ENCODE assay signal across 22 mouse cellular contexts in the genomic region with DNA sequence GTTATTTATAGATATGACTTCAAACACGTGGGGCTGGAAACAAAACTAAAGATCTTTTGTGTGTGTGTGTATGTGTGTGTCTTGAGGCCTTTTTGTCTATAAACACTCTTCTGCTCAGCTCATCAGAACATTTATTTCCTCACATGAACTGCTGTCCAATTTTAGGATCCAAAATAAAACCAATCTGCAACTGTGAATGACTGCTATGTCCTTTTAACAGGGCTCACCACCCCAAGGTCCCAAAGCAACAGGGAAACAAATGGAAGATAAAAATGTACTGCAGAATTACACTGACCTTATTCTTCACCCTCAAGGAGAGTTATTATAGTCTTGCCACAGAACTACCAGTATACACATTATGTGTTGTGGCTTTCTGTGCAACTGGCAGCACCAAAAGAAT. TPM values are rescaled to one million over a fixed set of nuclear protein-coding genes. Genes with fewer than 3 reads are reported as not detected.
A peak's percentile ranks its signal among the peaks of the same experiment; 100 is the strongest.
DNase-seq lines count a peak whose midpoint lies in the region; ATAC-seq and TF ChIP-seq lines count a peak whose summit lies in the region.
"Had no signal": no experiment of that assay in that cellular context is flagged by ENCODE, and none has a peak within 500 bp of the region (broad histone marks: within the 10 kb centered on the region; RNA-seq: fewer than 3 reads in every experiment).

No protein-coding gene starts in this region.

- DNase-seq in gastrocnemius, adult 2 months: no peak
- DNase-seq in gastrocnemius, postnatal 36 days: no peak
- peak; percentile 41 for DNase-seq in lung, postnatal 0 days (ENCODE audit: low spot score)
- DNase-seq in lung, postnatal 14 days: no peak
- DNase-seq: adrenal gland, postnatal 10 days; B cell, adult 2 months; cerebellum, adult 11-12 months; cerebellum, adult 9-10 months; cerebellum, postnatal 25 days; gastrocnemius, postnatal 14 days; kidney, adult 2 months had no signal

- WGBS in heart, embryonic 16.5 days: 37% methylated on average over 1 of the region's 1 CpGs
- WGBS in heart, embryonic 11.5 days (ENCODE audit: insufficient replicate concordance): 64% methylated on average over 1 of the region's 1 CpGs
- 43% methylated on average over 1 of the region's 1 CpGs for WGBS in lung, postnatal 0 days
- WGBS in kidney, embryonic 16.5 days: 76% methylated on average over 1 of the region's 1 CpGs

- TF ChIP-seq CTCF in gastrocnemius, adult 2 months (IDR thresholded peaks at IDR 0.05): no peak
- no peak for TF ChIP-seq CTCF in lung, postnatal 0 days (IDR thresholded peaks at IDR 0.05)

- intact Hi-C loops in gastrocnemius, adult 2 months (cut with DNase I): no loop called here
- intact Hi-C loops in gastrocnemius, postnatal 36 days (cut with DNase I): no loop called here

- no peaks in the 10 kb centered on the region; the same call in 1 of the 2 replicates for H3K36me3 ChIP-seq in heart, embryonic 16.5 days (ENCODE audit: control insufficient read depth, insufficient read depth)
- no peaks in the 10 kb centered on the region for H3K36me3 ChIP-seq in heart, embryonic 11.5 days (ENCODE audit: control insufficient read depth, insufficient read depth, low read length)
- no peaks in the 10 kb centered on the region for H3K36me3 ChIP-seq in lung, postnatal 0 days (ENCODE audit: insufficient read depth, low read length)
- H3K36me3 ChIP-seq in kidney, embryonic 16.5 days (ENCODE audit: insufficient read depth, low read length): 0 out of 2 replicates have a peak, but pooled peaks cover 5% of the 10 kb centered on the region

- H3K4me2 ChIP-seq in heart, embryonic 16.5 days (ENCODE audit: low read depth, low read length): no peak overlapping the region
- no peak overlapping the region for H3K4me2 ChIP-seq in heart, embryonic 11.5 days
- no peak overlapping the region for H3K4me2 ChIP-seq in lung, postnatal 0 days (replicated peaks; ENCODE audit: low read depth, low read length)
- no peak overlapping the region for H3K4me2 ChIP-seq in kidney, embryonic 16.5 days (replicated peaks; ENCODE audit: low read depth, low read length)
- H3K4me2 ChIP-seq: embryonic facial prominence, embryonic 12.5 days; forebrain, embryonic 12.5 days; hindbrain, embryonic 15.5 days had no signal

- H3K27ac ChIP-seq in gastrocnemius, adult 2 months: peak overlapping the region; percentile 75
- H3K27ac ChIP-seq in heart, embryonic 16.5 days (ENCODE audit: low read length): 0 out of 2 replicates have a peak overlapping the region, but pooled peaks have one; percentile 14
- H3K27ac ChIP-seq in heart, embryonic 11.5 days (ENCODE audit: low read depth, low read length): no peak overlapping the region
- H3K27ac ChIP-seq in lung, postnatal 0 days (ENCODE audit: low read length): no peak overlapping the region
- no peak overlapping the region for H3K27ac ChIP-seq in kidney, embryonic 16.5 days (ENCODE audit: low read length)
- H3K27ac ChIP-seq: embryonic facial prominence, embryonic 12.5 days; forebrain, embryonic 12.5 days; hindbrain, embryonic 10.5 days; hindbrain, embryonic 15.5 days had no signal

- H3K9me3 ChIP-seq in heart, embryonic 16.5 days (replicated peaks; ENCODE audit: control insufficient read depth, low read length): no peaks in the 10 kb centered on the region
- H3K9me3 ChIP-seq in heart, embryonic 11.5 days (replicated peaks; ENCODE audit: control insufficient read depth, low read length): no peaks in the 10 kb centered on the region
- no peaks in the 10 kb centered on the region for H3K9me3 ChIP-seq in lung, postnatal 0 days (ENCODE audit: low read length)
- no peaks in the 10 kb centered on the region for H3K9me3 ChIP-seq in kidney, embryonic 16.5 days (ENCODE audit: low read length)
- H3K9me3 ChIP-seq: embryonic facial prominence, embryonic 12.5 days; forebrain, embryonic 12.5 days; G1E; hindbrain, embryonic 10.5 days; hindbrain, embryonic 15.5 days had no signal

- no peaks in the 10 kb centered on the region for H3K27me3 ChIP-seq in heart, embryonic 16.5 days (ENCODE audit: control insufficient read depth, insufficient read depth, low read length)
- no peaks in the 10 kb centered on the region for H3K27me3 ChIP-seq in heart, embryonic 11.5 days (ENCODE audit: control insufficient read depth, insufficient read depth, low read length)
- H3K27me3 ChIP-seq in lung, postnatal 0 days (replicated peaks; ENCODE audit: insufficient read depth, low read length): no peaks in the 10 kb centered on the region
- no peaks in the 10 kb centered on the region for H3K27me3 ChIP-seq in kidney, embryonic 16.5 days (ENCODE audit: insufficient read depth, low read length)
- H3K27me3 ChIP-seq: embryonic facial prominence, embryonic 12.5 days; forebrain, embryonic 12.5 days; hindbrain, embryonic 15.5 days had no signal

- no peak for ATAC-seq in heart, embryonic 16.5 days (replicated peaks; ENCODE audit: extremely low read depth, insufficient read depth, low FRiP score)
- ATAC-seq in heart, embryonic 11.5 days (replicated peaks; ENCODE audit: insufficient number of reproducible peaks, low FRiP score, low TSS enrichment): no peak
- peak; percentile 12; the same call in 1 of the 2 replicates for ATAC-seq in lung, postnatal 0 days
- no peak for ATAC-seq in kidney, embryonic 16.5 days (ENCODE audit: low FRiP score, low TSS enrichment)
- ATAC-seq: CD4-positive, CD25-positive, alpha-beta regulatory T cell, adult 4 months; forebrain, embryonic 16.5 days; intestine, embryonic 16.5 days had no signal

- H3K4me1 ChIP-seq in heart, embryonic 16.5 days (ENCODE audit: control insufficient read depth, insufficient read depth, low read length): peaks cover 6% of the 10 kb centered on the region; the same call in 1 of the 2 replicates
- no peaks in the 10 kb centered on the region; the same call in 1 of the 2 replicates for H3K4me1 ChIP-seq in heart, embryonic 11.5 days (ENCODE audit: control insufficient read depth, insufficient read depth, low read length)
- no peaks in the 10 kb centered on the region for H3K4me1 ChIP-seq in lung, postnatal 0 days (ENCODE audit: insufficient read depth, low read depth, low read length)
- H3K4me1 ChIP-seq in kidney, embryonic 16.5 days (ENCODE audit: insufficient read depth, low read length): no peaks in the 10 kb centered on the region
- H3K4me1 ChIP-seq: embryonic facial prominence, embryonic 12.5 days; forebrain, embryonic 12.5 days; hindbrain, embryonic 10.5 days; hindbrain, embryonic 15.5 days had no signal

- no peak for TF ChIP-seq EP300 in lung, postnatal 0 days (IDR thresholded peaks at IDR 0.05)

- H3K4me3 ChIP-seq in gastrocnemius, adult 2 months: no peak overlapping the region
- no peak overlapping the region for H3K4me3 ChIP-seq in heart, embryonic 16.5 days (ENCODE audit: low read length)
- no peak overlapping the region for H3K4me3 ChIP-seq in heart, embryonic 11.5 days (ENCODE audit: low read depth, low read length)
- no peak overlapping the region for H3K4me3 ChIP-seq in lung, postnatal 0 days (ENCODE audit: low read depth, low read length)
- H3K4me3 ChIP-seq in kidney, embryonic 16.5 days (ENCODE audit: low read length): no peak overlapping the region
- H3K4me3 ChIP-seq: embryonic facial prominence, embryonic 12.5 days; forebrain, embryonic 12.5 days; hindbrain, embryonic 10.5 days; hindbrain, embryonic 15.5 days had no signal

- no peak overlapping the region for H3K9ac ChIP-seq in heart, embryonic 16.5 days (ENCODE audit: low read length)
- no peak overlapping the region for H3K9ac ChIP-seq in heart, embryonic 11.5 days (ENCODE audit: low read depth, low read length)
- no peak overlapping the region for H3K9ac ChIP-seq in lung, postnatal 0 days (replicated peaks; ENCODE audit: low read depth)
- no peak overlapping the region for H3K9ac ChIP-seq in kidney, embryonic 16.5 days (replicated peaks; ENCODE audit: low read length)
- H3K9ac ChIP-seq: embryonic facial prominence, embryonic 12.5 days; forebrain, embryonic 12.5 days; hindbrain, embryonic 15.5 days had no signal

RNA-seq across cellular contexts. Expression of gene Atg13, which starts 11.2 kb away (rescaled TPM):
- total RNA-seq in gastrocnemius, adult 2 months (2021): 10 to 100 TPM; 32.2 to 36.2 TPM
- total RNA-seq in gastrocnemius, postnatal 36 days (2021): 10 to 100 TPM; 28.2 to 29.8 TPM
- polyA plus RNA-seq in heart, embryonic 16.5 days (2015; fragmentation: Nextera tagmentation; extraction: Ambion mirVana): 25.2 and 26.0 TPM in 2 replicates
- polyA plus RNA-seq in heart, embryonic 11.5 days (2014; fragmentation: Nextera tagmentation; extraction: Ambion mirVana): 22.8 and 25.9 TPM in 2 replicates
- polyA plus RNA-seq in lung, postnatal 0 days (2015; fragmentation: Nextera tagmentation; extraction: Ambion mirVana): 23.1 and 26.2 TPM in 2 replicates
- 29.1 and 29.2 TPM in 2 replicates for polyA plus RNA-seq in kidney, embryonic 16.5 days (2015; fragmentation: Nextera tagmentation; extraction: Ambion mirVana)

RNA-seq across cellular contexts. Expression of gene Harbi1, which starts 11.4 kb away (rescaled TPM):
- total RNA-seq in gastrocnemius, adult 2 months (2021): 1 to 10 TPM; 4.9 to 5.6 TPM
- total RNA-seq in gastrocnemius, postnatal 36 days (2021): 1 to 10 TPM; 3.7 to 4.7 TPM
- polyA plus RNA-seq in heart, embryonic 16.5 days (2015; fragmentation: Nextera tagmentation; extraction: Ambion mirVana): 12.2 and 12.5 TPM in 2 replicates
- 10.3 and 12.5 TPM in 2 replicates for polyA plus RNA-seq in heart, embryonic 11.5 days (2014; fragmentation: Nextera tagmentation; extraction: Ambion mirVana)
- 11.5 and 12.2 TPM in 2 replicates for polyA plus RNA-seq in lung, postnatal 0 days (2015; fragmentation: Nextera tagmentation; extraction: Ambion mirVana)
- polyA plus RNA-seq in kidney, embryonic 16.5 days (2015; fragmentation: Nextera tagmentation; extraction: Ambion mirVana): 20.6 and 24.7 TPM in 2 replicates

RNA-seq across cellular contexts. Expression of gene Ambra1, which starts 30.7 kb away (rescaled TPM):
- 10 to 100 TPM; 16.7 to 18.1 TPM for total RNA-seq in gastrocnemius, adult 2 months (2021)
- total RNA-seq in gastrocnemius, postnatal 36 days (2021): 10 to 100 TPM; 13.8 to 15.5 TPM
- 11.3 and 11.4 TPM in 2 replicates for polyA plus RNA-seq in heart, embryonic 16.5 days (2015; fragmentation: Nextera tagmentation; extraction: Ambion mirVana)
- 12.1 and 12.9 TPM in 2 replicates for polyA plus RNA-seq in heart, embryonic 11.5 days (2014; fragmentation: Nextera tagmentation; extraction: Ambion mirVana)
- 7.1 and 7.3 TPM in 2 replicates for polyA plus RNA-seq in lung, postnatal 0 days (2015; fragmentation: Nextera tagmentation; extraction: Ambion mirVana)
- 20.7 and 24.5 TPM in 2 replicates for polyA plus RNA-seq in kidney, embryonic 16.5 days (2015; fragmentation: Nextera tagmentation; extraction: Ambion mirVana)

RNA-seq across cellular contexts. Expression of gene Arhgap1, which starts 49.6 kb away (rescaled TPM):
- total RNA-seq in gastrocnemius, adult 2 months (2021): 1 to 10 TPM; 5.0 to 8.2 TPM
- total RNA-seq in gastrocnemius, postnatal 36 days (2021): 1 to 10 TPM; 6.4 to 7.1 TPM
- polyA plus RNA-seq in heart, embryonic 16.5 days (2015; fragmentation: Nextera tagmentation; extraction: Ambion mirVana): 120 and 122 TPM in 2 replicates
- 186 and 191 TPM in 2 replicates for polyA plus RNA-seq in heart, embryonic 11.5 days (2014; fragmentation: Nextera tagmentation; extraction: Ambion mirVana)
- polyA plus RNA-seq in lung, postnatal 0 days (2015; fragmentation: Nextera tagmentation; extraction: Ambion mirVana): 151 and 163 TPM in 2 replicates
- polyA plus RNA-seq in kidney, embryonic 16.5 days (2015; fragmentation: Nextera tagmentation; extraction: Ambion mirVana): 137 and 142 TPM in 2 replicates

RNA-seq across cellular contexts. Expression of gene Zfp408, which starts 49.6 kb away (rescaled TPM):
- 1 to 10 TPM; 2.5 to 3.1 TPM for total RNA-seq in gastrocnemius, adult 2 months (2021)
- 1 to 10 TPM; 1.8 to 3.3 TPM for total RNA-seq in gastrocnemius, postnatal 36 days (2021)
- polyA plus RNA-seq in heart, embryonic 16.5 days (2015; fragmentation: Nextera tagmentation; extraction: Ambion mirVana): 7.2 and 7.9 TPM in 2 replicates
- polyA plus RNA-seq in heart, embryonic 11.5 days (2014; fragmentation: Nextera tagmentation; extraction: Ambion mirVana): 5.8 and 6.2 TPM in 2 replicates
- polyA plus RNA-seq in lung, postnatal 0 days (2015; fragmentation: Nextera tagmentation; extraction: Ambion mirVana): 4.7 and 5.2 TPM in 2 replicates
- polyA plus RNA-seq in kidney, embryonic 16.5 days (2015; fragmentation: Nextera tagmentation; extraction: Ambion mirVana): 12.6 and 13.8 TPM in 2 replicates

Comparison
In these comparisons a context has a peak if more than half of its experiments do, and no peak if none do; other contexts are left out.
1. H3K27ac ChIP-seq: peak in gastrocnemius, adult 2 months (single experiment) and heart, embryonic 16.5 days (single experiment); none in heart, embryonic 11.5 days (single experiment), lung, postnatal 0 days (single experiment) and kidney, embryonic 16.5 days (single experiment).